Mouse (Mus musculus): Measurements from ENCODE around the gene Tbc1d10c.

The Tbc1d10c gene

GRCm38 (mm10) chr19:4191528-4192250 is 605 bp upstream of the Tbc1d10c start, which contains the start of gene Ppp1ca:
TSS of gene Ppp1ca (plus strand) at chr19:4192065.
- DNase-seq (ENCODE audit: low read depth, low spot score) = peak; percentile 80

DNA sequence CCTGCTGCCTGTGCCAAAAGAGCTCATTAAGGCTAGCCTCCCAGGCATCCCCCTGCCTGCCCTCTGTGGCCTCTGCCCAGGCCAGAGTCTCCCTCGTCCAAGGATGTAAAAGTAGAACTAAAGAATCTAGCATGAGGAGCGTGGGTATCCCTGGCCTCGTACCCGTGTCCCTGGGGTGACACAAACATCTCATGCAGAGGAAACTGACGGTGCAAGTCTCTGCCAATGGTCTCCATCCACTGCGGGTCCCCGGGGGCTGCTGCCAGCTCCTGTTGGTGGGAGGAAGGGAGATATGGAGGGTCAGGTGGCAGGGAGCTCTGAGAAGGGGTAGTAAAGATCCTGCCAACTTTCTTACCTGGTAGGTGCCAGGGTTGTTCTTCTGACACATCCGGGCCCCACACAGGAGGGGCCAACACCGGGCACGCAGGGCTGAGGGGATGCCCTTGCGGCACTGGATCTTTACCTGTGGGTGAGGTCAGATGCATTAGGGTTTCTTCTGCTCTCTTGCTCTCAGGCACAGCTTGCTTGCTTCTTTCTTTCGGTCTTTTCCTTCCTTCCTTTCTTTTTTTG is 1.9 kb downstream of the Tbc1d10c start:
- no peak for DNase-seq (ENCODE audit: low read depth, low spot score)

DNA sequence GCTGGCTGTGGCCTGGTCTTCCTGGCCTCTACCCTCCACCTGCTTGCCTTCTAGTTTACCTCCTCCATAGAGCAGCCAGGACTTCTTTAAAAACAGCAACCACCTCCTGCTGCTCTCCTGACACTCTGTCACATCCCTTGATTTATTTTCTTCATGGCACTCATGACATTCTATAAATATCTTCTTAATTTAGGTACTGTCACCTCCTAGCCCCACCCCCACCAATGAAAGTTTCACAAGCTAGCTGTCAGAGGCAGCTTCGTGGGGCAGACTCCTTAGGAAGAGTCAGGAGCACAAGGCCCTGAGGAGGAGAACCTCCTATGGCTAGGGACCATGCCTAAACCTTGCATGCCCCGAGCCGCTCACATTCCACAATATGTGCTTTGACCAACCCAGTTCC is 3.8 kb downstream of the Tbc1d10c start:
- no peak for DNase-seq (ENCODE audit: low read depth, low spot score)

DNA sequence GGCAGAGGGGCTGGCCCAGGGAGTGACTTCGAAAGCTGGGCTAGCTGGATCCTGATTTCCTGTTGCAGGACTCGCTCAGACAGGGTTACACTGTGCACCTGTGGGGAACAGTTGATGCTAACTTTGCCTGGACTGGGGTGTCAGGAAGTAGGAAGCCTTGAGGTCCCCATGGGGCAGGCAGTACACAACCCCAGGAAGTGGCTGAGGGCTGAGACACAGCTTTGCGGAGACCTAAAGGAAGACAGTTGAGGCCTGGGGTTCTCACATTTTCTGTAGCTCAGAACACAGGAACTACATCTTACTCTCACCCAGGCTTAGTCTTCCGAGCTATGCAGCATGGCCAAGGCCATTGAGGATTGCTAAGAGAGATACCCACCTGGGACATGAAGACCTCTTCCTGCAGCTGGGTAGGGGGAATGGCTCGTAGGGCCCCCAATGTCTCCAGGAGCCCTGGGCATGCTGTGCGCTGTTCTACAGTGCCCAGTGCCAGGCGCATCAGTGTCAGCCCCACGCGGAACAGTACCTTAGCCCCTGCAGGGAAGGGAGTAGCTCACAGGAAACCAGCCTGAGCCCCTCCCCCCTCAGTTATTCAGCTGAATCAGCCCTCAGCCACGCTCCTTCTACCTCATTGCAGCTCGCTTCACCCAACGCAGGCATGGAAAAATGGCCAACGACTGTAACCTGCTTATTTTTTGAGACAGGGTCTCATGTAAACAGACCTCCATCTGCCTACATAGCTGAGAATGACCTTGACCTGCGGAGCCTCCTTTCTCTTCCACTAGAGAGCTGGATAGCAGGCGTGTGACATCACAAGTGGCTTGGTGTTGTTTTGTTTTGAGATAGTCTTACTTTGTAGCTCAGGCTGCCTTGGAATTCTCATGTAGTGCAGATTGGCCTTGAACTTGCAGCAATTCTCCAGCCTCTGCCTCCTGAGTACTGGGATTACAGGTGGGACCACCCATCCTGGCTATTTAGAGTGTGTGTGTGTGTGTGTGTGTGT is 5.8 kb downstream of the Tbc1d10c start:
- DNase-seq (ENCODE audit: low read depth, low spot score) = no peak

DNA sequence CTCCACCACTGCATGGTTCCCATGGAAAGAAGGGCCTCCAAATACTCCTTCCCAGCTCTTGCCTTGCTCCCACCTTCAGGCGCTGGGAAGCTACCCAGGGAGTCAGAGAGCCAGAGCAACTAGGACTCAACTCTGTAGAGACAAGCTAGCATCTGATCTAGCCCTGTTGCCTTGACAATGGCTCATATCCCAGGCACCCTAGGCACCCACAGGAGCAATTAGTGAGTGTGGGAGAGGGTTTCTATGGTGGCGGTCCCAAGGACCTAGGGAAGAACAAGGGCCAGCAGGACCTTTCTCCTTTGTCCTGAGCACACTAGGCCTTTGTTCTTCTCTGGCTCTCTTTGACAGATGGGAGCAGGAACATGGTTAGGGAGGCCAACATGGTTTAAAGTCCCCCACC is 7.4 kb downstream of the Tbc1d10c start:
- DNase-seq (ENCODE audit: low read depth, low spot score) = no peak

- DNase-seq (ENCODE audit: low read depth, low spot score) = peak; percentile 79
Measured at GRCm38 (mm10) chr19:4181892-4182291, 9.2 kb downstream of the Tbc1d10c start.

DNA sequence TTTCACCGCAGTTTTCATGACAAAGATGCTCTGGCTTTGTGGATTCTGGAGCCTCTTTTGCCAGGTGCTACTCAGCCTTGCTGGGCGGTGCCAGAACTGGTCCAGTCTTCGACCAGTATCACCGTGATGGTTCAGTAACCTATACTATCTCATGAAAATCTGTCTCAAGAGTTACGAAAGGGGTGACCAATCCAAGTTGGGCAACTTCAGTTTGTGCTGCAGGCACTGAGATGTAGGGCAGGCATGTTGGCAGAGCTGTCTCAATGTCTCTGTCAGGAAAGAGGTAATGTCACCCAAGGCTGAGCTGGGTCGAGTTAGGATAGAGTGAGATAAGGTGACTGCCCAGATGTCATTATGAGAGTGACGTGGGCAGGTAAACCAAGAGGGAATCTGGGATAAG is 10.7 kb downstream of the Tbc1d10c start:
- no peak for DNase-seq (ENCODE audit: low read depth, low spot score)

GRCm38 (mm10) chr19:4175368-4175947 is 15.6 kb downstream of the Tbc1d10c start, which contains the start of gene Carns1:
TSS of gene Carns1 (minus strand) at chr19:4175479.
- DNase-seq (ENCODE audit: low read depth, low spot score) = no peak

GRCm38 (mm10) chr19:4172925-4173324 is 18.2 kb downstream of the Tbc1d10c start:
- no peak for DNase-seq (ENCODE audit: low read depth, low spot score)

DNA sequence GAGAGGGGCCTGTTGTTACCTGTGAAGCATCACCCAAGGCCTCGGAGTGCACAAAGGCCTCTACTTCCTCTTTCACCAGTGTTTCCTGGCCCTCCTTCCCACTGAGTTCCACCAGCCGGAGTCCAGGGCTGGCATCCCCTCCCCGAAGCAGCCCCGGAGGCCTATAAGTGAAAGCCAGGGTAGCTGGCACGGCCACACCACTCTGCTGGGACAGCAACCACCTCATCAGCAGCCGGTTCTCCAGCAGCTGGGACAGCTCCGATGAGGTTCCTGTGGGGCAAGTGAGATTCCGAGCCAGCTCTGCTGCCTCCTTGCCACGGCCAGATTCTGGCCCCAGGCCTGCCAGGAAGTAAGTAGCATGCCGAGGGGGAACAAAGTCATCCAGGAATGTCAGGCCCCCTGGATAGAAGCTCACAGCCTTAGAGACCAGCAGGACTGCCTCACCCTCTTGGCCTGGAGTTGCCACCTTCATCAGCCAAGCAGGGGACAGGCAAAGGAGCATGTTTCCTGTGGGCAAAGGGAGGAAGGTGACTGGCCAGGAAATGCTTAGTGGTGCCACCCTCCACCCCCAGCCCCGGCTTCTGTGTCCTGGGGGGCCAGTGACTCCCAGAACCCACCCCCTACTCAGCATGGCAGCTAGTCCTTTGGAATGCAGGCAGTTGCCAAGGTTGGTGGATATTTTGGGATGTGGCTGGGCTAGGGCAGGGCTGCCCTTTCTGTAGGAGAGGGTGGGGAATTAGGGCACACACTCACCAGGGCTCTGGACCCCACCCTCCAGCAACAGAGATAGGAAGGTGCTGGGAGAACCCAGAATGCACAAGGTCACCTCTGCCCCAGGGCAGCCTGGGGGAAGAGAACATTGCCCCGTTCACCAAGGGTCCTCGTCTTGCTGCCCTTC is 19.4 kb downstream of the Tbc1d10c start:
- no peak for DNase-seq (ENCODE audit: low read depth, low spot score)

- DNase-seq (ENCODE audit: low read depth, low spot score) = no peak
Measured at GRCm38 (mm10) chr19:4170723-4171392, 20.2 kb downstream of the Tbc1d10c start.

DNA sequence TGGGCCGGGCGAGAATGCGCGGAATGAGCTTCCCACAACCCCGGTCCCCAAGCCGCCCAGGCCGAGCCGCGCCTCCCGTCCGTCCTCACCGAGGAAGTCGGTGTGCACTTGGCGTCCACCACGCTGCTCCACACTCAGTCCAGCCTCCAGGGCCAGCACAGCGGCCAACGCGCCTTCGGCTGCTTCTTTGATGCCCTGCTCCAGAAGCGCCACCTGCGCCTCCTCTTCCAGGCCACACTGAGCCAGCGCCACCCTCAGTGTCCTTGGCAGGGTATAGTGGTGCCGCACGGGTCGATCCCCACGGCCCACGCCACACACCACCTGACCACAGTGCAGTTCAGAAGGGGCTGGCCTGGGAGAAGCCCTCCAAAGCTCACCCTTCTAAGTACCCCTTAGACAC is 21.3 kb downstream of the Tbc1d10c start:
- DNase-seq (ENCODE audit: low read depth, low spot score) = no peak

GRCm38 (mm10) chr19:4169378-4169784 is 21.7 kb downstream of the Tbc1d10c start:
- peak; percentile 97 for DNase-seq (ENCODE audit: low read depth, low spot score)

DNA sequence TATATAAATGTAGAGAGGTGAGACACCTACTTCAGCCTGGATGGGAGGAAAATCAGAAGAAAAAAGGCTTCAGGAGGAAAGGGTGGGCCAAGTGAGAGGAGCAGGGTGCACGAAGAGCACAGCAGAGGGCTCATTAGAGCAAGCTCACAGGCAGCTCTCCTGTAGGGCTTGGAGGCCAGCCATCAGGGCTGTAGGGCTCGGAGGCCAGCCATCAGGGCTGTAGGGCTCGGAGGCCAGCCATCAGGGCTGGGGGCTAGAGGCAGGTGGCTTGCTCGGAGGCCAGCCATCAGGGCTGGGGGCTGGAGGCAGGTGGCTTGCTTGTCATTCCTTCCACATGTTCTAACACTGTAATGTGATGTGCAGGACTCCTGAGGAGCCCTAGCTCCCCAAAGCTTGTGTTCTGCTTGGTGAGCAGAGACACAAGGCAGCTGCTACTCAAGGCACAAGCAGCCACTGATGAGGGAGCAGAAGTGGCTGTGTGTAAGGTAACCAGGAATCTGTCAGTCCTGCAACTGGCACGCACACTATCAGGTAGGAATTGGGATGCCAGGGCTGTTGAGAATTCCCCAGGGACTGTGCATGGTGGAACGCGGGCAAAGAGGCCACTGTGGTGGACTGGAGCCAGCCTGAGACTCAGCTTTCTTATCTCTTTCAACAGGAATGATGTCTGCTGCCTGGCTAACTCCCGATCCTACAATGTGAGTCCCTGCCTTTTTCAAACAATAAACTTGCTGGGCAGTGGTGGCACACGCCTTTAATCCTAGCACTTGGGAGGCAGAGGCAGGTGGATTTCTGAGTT is 24.2 kb downstream of the Tbc1d10c start:
- DNase-seq (ENCODE audit: low read depth, low spot score) = no peak

DNA sequence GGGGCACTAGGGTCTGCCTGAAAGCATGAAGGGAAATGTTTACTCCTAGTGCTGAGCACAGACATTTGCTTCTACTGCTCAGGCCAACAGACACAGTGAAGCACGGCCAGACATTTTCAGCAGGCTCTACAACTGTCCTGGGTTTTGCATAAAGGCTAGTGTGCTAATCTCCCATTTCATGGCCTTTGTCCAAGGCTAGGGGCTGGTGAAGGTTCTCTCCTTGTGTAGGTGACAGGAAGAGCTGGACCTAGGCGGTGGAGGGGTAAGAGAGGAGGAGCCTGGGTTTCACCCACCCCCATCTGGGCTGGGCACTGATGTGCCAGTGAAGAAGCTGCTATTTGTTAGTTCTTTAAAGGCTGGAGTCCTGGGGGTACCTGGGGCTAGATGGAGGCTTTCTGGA is 26.4 kb downstream of the Tbc1d10c start:
- DNase-seq (ENCODE audit: low read depth, low spot score) = no peak

DNA sequence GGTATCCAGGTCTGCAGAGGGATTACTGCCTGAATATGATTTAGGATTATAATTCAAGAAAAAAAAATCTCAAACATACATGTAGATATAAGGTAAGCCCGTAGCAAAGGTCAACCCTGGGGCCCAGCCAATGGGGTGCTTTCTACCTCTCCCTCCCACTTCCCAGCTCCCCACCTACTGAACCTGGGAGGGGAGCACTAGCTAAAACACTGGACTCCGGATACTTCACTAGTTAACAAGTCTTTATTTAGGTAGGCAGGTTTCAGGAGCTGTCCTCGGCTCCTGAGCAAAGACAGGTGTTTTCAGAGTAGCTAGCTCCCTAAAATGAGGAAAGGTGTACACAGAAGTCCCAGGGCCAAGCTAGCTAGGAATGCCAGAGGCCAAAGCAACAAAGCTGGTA is 27.0 kb downstream of the Tbc1d10c start:
- no peak for DNase-seq (ENCODE audit: low read depth, low spot score)

DNA sequence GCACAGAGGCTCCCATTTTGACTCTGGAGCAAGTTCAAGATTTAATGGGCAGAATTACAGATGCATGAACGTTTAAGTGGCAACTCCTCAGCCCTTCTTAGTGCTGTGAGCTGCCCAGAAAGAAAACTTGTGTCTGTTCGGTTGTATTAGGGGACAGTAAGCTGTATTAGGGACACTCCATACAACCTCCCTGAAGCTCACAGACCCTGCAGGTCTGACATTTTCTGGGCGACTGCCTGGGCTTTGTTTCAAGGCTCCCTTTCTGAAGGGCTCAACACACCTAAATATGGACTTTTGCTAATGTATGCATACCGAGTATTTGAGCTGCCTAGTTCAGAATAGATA is 27.6 kb downstream of the Tbc1d10c start:
- DNase-seq (ENCODE audit: low read depth, low spot score) = no peak

GRCm38 (mm10) chr19:4162646-4163542 is 28.2 kb downstream of the Tbc1d10c start, which contains the start of gene Rps6kb2:
TSS of gene Rps6kb2 (minus strand) at chr19:4163354.
- DNase-seq (ENCODE audit: low read depth, low spot score) = peak; percentile 98

All from telencephalon, adult 2 months (tissue).